Mouse (Mus musculus): ENCODE data around the gene Dcaf4.

Gene Dcaf4

GRCm38 (mm10) chr12:83543997-83544396 lies 23.7 kb downstream of the Dcaf4 start:
- DNase-seq (ENCODE audit: low read depth, low spot score), result no peak

DNA sequence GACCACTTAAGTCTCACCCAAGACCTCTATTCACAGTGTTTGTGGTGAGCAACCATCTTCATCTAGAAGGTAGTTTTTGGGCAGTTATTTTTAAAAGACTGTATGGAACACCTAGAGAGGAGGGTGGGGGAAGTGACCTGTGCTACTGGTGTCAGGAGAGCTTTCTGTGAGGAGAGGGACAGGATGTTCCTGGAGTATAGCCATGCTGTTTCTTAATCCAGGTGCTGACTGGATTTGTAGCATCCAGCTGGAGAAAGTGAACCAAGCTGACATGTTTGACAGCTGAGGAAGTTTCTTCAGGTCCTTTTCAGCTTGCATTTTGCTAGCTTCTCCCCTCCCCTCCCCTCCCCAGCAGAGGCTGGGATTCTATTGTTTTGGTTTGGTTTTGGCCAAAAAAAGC lies 24.5 kb downstream of the Dcaf4 start:
- DNase-seq (ENCODE audit: low read depth, low spot score), result no peak

- DNase-seq (ENCODE audit: low read depth, low spot score), result no peak
Measured at GRCm38 (mm10) chr12:83551305-83551704, 31.0 kb downstream of the Dcaf4 start.

- DNase-seq (ENCODE audit: low read depth, low spot score), result no peak
Measured at GRCm38 (mm10) chr12:83553816-83554215, 33.5 kb downstream of the Dcaf4 start.

- DNase-seq (ENCODE audit: low read depth, low spot score), result no peak
Measured at GRCm38 (mm10) chr12:83555605-83556004, 35.3 kb downstream of the Dcaf4 start.

DNA sequence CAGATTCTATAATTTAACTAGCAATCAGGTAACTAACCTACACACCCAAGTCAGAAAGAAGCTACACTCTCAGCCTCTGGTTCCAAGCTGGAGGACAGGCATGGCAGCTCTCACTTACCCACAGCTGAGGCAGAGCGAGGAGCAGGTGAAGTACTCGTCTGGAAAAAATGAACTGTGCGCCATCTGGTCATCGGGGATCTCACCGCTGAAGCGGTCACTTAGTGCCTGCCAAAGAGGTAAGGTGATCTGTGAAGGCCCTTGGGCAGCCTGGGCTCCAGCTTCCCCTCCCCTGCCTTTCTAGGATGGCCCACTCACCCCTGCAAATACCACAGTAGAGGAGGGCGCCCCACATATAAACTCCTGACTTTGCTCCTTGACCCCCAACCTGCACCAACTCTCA lies 38.2 kb downstream of the Dcaf4 start:
- no peak for DNase-seq (ENCODE audit: low read depth, low spot score)

GRCm38 (mm10) chr12:83560189-83560588 lies 39.9 kb downstream of the Dcaf4 start:
- peak; percentile 95 for DNase-seq (ENCODE audit: low read depth, low spot score)

GRCm38 (mm10) chr12:83562589-83562988 lies 42.3 kb downstream of the Dcaf4 start:
- no peak for DNase-seq (ENCODE audit: low read depth, low spot score)

DNA sequence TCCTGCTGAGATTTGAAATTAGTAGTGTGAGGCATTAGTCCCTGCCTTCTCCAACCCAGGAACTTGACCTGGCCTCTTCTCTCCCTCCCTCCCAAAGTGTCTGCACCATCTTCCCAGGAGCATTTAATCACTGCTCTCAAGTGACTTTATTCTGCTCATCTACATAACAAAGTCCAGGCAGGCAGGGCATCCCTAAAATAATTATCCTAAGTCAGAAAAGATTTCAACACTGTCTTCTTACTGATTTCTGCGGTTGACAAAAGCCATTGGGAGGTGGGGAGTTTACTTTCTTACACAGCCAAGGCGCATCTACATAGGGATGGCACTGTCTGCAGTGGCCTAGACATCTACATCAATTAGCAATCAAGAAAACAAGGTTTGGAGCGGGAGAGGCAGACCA lies 49.6 kb downstream of the Dcaf4 start:
- DNase-seq (ENCODE audit: low read depth, low spot score), result peak; percentile 73

DNA sequence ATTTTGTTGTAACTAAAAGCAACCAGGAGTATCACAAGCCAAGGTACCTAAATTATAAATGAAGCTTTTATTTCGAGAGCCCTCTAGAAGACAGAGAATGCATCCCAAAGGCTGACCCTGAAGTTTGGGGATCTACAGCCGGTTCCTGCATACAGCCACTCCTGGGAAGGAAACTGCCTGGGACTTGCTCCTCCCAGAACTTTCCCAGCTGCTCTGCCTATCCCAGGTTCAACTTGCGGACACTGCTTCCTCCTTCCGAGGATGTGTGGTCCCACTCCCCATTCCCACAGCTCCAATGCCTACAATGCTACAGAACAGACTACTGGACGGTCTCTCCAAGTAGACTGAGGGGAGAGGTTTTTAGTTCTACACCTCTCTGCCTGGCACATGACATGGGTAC lies 52.5 kb downstream of the Dcaf4 start:
- peak; percentile 68 for DNase-seq (ENCODE audit: low read depth, low spot score)

GRCm38 (mm10) chr12:83577445-83577844 lies 57.2 kb downstream of the Dcaf4 start:
- DNase-seq (ENCODE audit: low read depth, low spot score), result peak; percentile 87

- peak; percentile 98 for DNase-seq (ENCODE audit: low read depth, low spot score)
Measured at GRCm38 (mm10) chr12:83578356-83578755, 58.1 kb downstream of the Dcaf4 start.

- peak; percentile 90 for DNase-seq (ENCODE audit: low read depth, low spot score)
Measured at GRCm38 (mm10) chr12:83578896-83579569, 58.8 kb downstream of the Dcaf4 start.

GRCm38 (mm10) chr12:83580283-83580682 lies 60.0 kb downstream of the Dcaf4 start:
- DNase-seq (ENCODE audit: low read depth, low spot score), result no peak

GRCm38 (mm10) chr12:83582106-83582505 lies 61.8 kb downstream of the Dcaf4 start:
- DNase-seq (ENCODE audit: low read depth, low spot score), result no peak

DNA sequence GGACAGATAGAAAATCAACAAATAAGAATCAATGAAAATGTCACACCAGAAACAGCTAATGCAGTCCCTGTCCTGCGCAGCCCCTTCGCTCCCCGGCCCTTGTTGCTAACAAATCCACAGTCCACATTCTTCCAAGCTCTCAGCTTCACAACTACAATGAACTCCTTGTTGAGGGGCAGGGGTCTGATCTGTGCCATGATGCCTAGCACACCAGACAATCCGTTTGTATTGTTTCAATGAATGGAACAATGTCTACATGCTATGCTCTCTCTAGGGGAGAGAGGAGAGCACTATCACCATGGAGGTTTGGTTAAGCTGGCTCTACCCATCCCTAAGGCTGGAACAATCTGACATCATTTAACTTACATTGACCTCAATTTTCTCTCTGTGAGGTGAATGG lies 62.5 kb downstream of the Dcaf4 start:
- DNase-seq (ENCODE audit: low read depth, low spot score), result no peak

DNA sequence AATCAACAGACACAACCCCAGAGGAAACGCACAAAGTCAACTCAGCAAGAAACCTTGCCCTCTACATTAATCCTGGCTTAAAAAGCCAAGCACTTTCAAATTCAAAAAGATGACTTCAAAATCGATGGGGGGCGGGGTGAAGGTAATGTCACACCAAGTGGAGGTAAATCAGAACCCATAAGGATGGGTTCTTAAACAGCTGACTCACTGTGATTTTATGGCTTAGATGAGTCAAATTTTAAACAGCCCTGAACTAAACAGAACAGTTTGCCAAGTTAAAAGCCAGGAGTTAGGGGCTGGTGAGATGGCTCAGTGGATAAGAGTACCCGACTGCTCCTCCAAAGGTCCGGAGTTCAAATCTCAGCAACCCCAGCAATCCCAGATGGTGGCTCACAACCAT lies 66.4 kb downstream of the Dcaf4 start:
- DNase-seq (ENCODE audit: low read depth, low spot score), result no peak
